Mouse (Mus musculus) heart, adult 10 weeks (tissue): Measurements from ENCODE around the gene Med18. TPM values are rescaled to one million over a fixed set of nuclear protein-coding genes. Genes with fewer than 3 reads are reported as not detected.

Experiments used
- polyA plus RNA-seq: library from polyadenylated mRNA; stranded (reverse); fragments of 350-450 nt; fragmentation: Illumina TruSeq; extraction: RNeasy Lipid Tissue Mini Kit (QIAGEN cat#74804); gene quantifications from one replicate; pipeline ENCODE4 v1.2.3, GENCODE M21; 2014; ENCODE audit warnings: low read depth, low replicate concordance

The Med18 gene
- polyA plus RNA-seq = 1.9 TPM

GRCm38 (mm10) chr4:132463430-132464254 is at the start of gene Med18:
Gene Med18, minus strand, starts transcription at chr4:132463921.

GRCm38 (mm10) chr4:132510352-132510798 is 46.7 kb upstream of the Med18 start, which contains the start of gene Sesn2:
Gene Sesn2, minus strand, starts transcription at chr4:132510501.

GRCm38 (mm10) chr4:132421923-132422782 is 41.6 kb downstream of the Med18 start, which contains the start of gene Phactr4:
Gene Phactr4, minus strand, starts transcription at chr4:132422489.

Other genes starting within 250 kb of the Med18 start
- 7.6 TPM for gene Gmeb1, start 202.3 kb downstream of the Med18 start, polyA plus RNA-seq
- gene Taf12, start 189.5 kb downstream of the Med18 start, polyA plus RNA-seq = 31.2 TPM
- gene Rab42, start 160.5 kb downstream of the Med18 start, polyA plus RNA-seq = 2.6 TPM
- gene Trnau1ap, start 134.4 kb downstream of the Med18 start, polyA plus RNA-seq = 38.0 TPM
- gene Rcc1, start 110.3 kb downstream of the Med18 start, polyA plus RNA-seq = 7.1 TPM
- gene Phactr4, start 41.4 kb downstream of the Med18 start, polyA plus RNA-seq = 15.9 TPM
- gene Sesn2, start 46.6 kb upstream of the Med18 start, polyA plus RNA-seq = 2.8 TPM
- gene Atpif1, start 69.7 kb upstream of the Med18 start, polyA plus RNA-seq = 392 TPM
- 97.1 TPM for gene Dnajc8, start 71.6 kb upstream of the Med18 start, polyA plus RNA-seq
- gene Ptafr, start 100.1 kb upstream of the Med18 start, polyA plus RNA-seq = 1.5 TPM
- gene Eya3, start 175.1 kb upstream of the Med18 start, polyA plus RNA-seq = 25.5 TPM